Mouse (Mus musculus) neutrophil, adult 59 days (primary cell): ENCODE measurements around the gene Usp35. TPM values are rescaled to one million over a fixed set of nuclear protein-coding genes. Genes with fewer than 3 reads are reported as not detected.

ENCODE experiments used
- total RNA-seq, 2 experiments: library from RNA; stranded (reverse); gene quantifications; 1 replicate in 1 of 2; 2 replicates in 1 of 2; pipeline ENCODE4 v1.2.4; 2023

Usp35 gene
- 1 to 10 TPM; 1.1 to 3.0 TPM for total RNA-seq

GRCm38 (mm10) chr7:97331726-97332666 lies at the start of gene Usp35, which contains the start of gene Kctd21:
Gene Usp35, minus strand, starts transcription at chr7:97332020.
Gene Kctd21, plus strand, starts transcription at chr7:97332327.

Other genes starting within 250 kb of the Usp35 start
- gene Kctd21, start 307 bp upstream of the Usp35 start, total RNA-seq = 1 to 10 TPM; 2.3 to 2.5 TPM
- gene Alg8, start 39.6 kb upstream of the Usp35 start, total RNA-seq = 10 to 100 TPM; 11.1 to 13.9 TPM
- gene Ndufc2, start 68.0 kb upstream of the Usp35 start, total RNA-seq = 10 to 100 TPM; 51.5 to 63.0 TPM
- gene Thrsp, start 85.7 kb upstream of the Usp35 start, total RNA-seq = not detected
- gene Kctd14, start 119.3 kb upstream of the Usp35 start, total RNA-seq = 1 to 10 TPM; 2.4 to 3.6 TPM
- gene Ints4, start 148.9 kb upstream of the Usp35 start, total RNA-seq = 10 to 100 TPM; 24.4 to 30.1 TPM
- gene Aamdc, start 247.5 kb upstream of the Usp35 start, total RNA-seq = 1 to 10 TPM; 5.0 to 7.1 TPM
- gene Rsf1, start 247.9 kb upstream of the Usp35 start, total RNA-seq = 10 to 100 TPM; 35.2 to 37.3 TPM